Mouse (Mus musculus) limb, embryonic 12.5 days (tissue): ENCODE measurements around the gene Sh2d7. TPM values are rescaled to one million over a fixed set of nuclear protein-coding genes. Genes with fewer than 3 reads are reported as not detected.
"Not testable (repeated sequence)": the region's sequence is repeated elsewhere in the genome, so short reads cannot be mapped to it uniquely, and the experiment has no call there.

Experiments
- ATAC-seq: fragments of 200-750 bp; cut with Nextera tagmentation; 2 replicates; pipeline ENCODE4 v1.8.0; 2017; ENCODE audit warnings: low read depth, moderate TSS enrichment; ENCODE audit not compliant: insufficient number of reproducible peaks, insufficient read depth, low FRiP score, low TSS enrichment
- H3K27ac ChIP-seq: fragments of 300-500 bp; sonication (generic); 2 replicates; pipeline ENCODE4 v1.5.1; 2016; ENCODE audit warnings: mild to moderate bottlenecking, moderate library complexity
- H3K27me3 ChIP-seq: fragments of 300-500 bp; sonication (generic); 2 replicates; pipeline ENCODE4 v1.6.1; 2016; ENCODE audit warnings: mild to moderate bottlenecking, moderate library complexity
- H3K36me3 ChIP-seq: fragments of 300-500 bp; sonication (generic); 2 replicates; pipeline ENCODE4 v1.6.1; 2016; ENCODE audit warnings: mild to moderate bottlenecking, moderate library complexity
- H3K4me1 ChIP-seq: fragments of 300-500 bp; sonication (generic); replicated peaks from 2 replicates; pipeline ENCODE4 v1.6.1; 2016
- H3K4me2 ChIP-seq: fragments of 300-500 bp; sonication (generic); 2 replicates; pipeline ENCODE4 v1.6.1; 2016; ENCODE audit warnings: mild to moderate bottlenecking, moderate library complexity
- H3K4me3 ChIP-seq: fragments of 300-500 bp; sonication (generic); replicated peaks from 2 replicates; pipeline ENCODE4 v1.5.1; 2016; ENCODE audit warnings: mild to moderate bottlenecking
- H3K9ac ChIP-seq: fragments of 300-500 bp; sonication (generic); replicated peaks from 2 replicates; pipeline ENCODE4 v1.6.1; 2016; ENCODE audit warnings: mild to moderate bottlenecking, moderate library complexity
- H3K9me3 ChIP-seq: fragments of 300-500 bp; sonication (generic); 2 replicates; pipeline ENCODE4 v1.6.1; 2016; ENCODE audit warnings: mild to moderate bottlenecking, moderate library complexity
- WGBS: fragments of 180-500 bp; shearing (Covaris S2); methylation state at CpG from one replicate; pipeline ENCODE4 v1.1.7; 2016; 5-methylcytosine and 5-hydroxymethylcytosine counted together
- polyA plus RNA-seq: library from polyadenylated mRNA; unstranded; fragments of >200 nt; fragmentation: Nextera tagmentation; extraction: Ambion mirVana; gene quantifications from 2 replicates; pipeline ENCODE4 v1.2.1, GENCODE M21; 2016

Gene Sh2d7
- polyA plus RNA-seq, 1 experiment from 2014 or later, result not detected

DNA sequence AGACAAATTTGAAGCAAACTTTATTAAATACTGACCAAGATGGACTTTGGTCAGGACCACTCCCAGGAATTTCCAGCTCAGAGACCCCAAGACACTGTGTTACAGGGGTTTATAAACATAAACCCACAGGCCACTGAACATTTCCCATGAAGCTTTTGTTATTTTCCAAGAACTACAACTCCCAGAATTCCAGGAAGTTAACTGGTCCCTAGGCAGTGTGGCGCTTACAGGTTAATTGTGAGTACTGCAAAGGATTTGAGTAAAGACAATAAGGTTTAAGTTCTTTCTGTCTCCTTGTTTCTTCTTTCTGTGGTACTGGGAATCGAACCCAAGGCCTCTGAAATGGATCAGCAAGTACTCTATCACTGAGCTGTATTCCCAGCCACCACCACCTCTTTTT, 29.9 kb downstream of the Sh2d7 start:
- no peaks in the 10 kb centered on the region for H3K4me1 ChIP-seq
- H3K36me3 ChIP-seq, result no peaks in the 10 kb centered on the region
- no peak overlapping the region for H3K4me2 ChIP-seq
- H3K9me3 ChIP-seq, result no peaks in the 10 kb centered on the region
- H3K27me3 ChIP-seq, result no peaks in the 10 kb centered on the region
- no peak for ATAC-seq
- H3K9ac ChIP-seq, result no peak overlapping the region
- H3K27ac ChIP-seq, result no peak overlapping the region
- H3K4me3 ChIP-seq, result no peak overlapping the region
- 38% methylated on average over 2 of the region's 2 CpGs for WGBS

DNA sequence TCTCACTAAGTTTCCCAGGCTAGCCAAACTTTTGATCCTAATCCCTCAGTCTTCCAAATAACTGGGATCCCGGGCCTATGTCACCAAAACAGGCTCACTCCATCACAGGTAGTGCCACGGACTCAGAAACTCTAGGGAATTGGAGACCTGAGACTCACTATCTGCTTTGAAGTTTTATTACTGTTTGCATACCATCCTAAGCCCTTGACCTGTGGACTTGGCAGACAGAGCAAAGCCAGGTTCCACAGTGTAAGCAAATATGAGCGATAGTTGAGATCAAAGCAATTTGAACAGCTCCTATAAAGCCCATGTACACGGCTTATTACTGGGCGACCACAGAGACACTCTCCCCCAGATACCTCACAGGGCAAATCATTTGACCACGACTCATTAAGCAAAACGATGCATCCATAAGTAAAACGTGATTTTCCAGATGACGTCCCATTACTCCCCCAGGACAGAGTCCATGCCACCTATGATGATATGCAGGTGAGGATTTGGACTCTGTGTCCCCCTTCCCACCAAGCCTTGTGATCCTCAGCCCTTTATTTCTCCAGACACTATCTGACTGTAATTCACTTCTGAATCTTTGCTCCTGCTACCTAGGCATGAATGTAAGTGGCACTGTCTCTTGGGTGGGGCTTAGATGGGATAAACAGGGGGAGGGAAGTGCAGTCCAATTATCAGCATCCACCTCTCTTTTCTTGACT, 32.5 kb downstream of the Sh2d7 start:
- WGBS, result 61% methylated on average over 9 of the region's 9 CpGs
- H3K27me3 ChIP-seq, result no peaks in the 10 kb centered on the region
- H3K27ac ChIP-seq, result no peak overlapping the region
- ATAC-seq, result no peak
- H3K9me3 ChIP-seq, result no peaks in the 10 kb centered on the region
- no peak overlapping the region for H3K9ac ChIP-seq
- no peaks in the 10 kb centered on the region for H3K4me1 ChIP-seq
- H3K36me3 ChIP-seq, result no peaks in the 10 kb centered on the region
- no peak overlapping the region for H3K4me3 ChIP-seq
- no peak overlapping the region for H3K4me2 ChIP-seq

GRCm38 (mm10) chr9:54583712-54584111, 44.9 kb downstream of the Sh2d7 start:
- peaks cover 11% of the 10 kb centered on the region for H3K4me1 ChIP-seq
- ATAC-seq, result no peak
- H3K4me3 ChIP-seq, result no peak overlapping the region
- H3K27me3 ChIP-seq, result no peaks in the 10 kb centered on the region
- peaks cover 4% of the 10 kb centered on the region; the same call in 1 of the 2 replicates for H3K36me3 ChIP-seq
- no peaks in the 10 kb centered on the region for H3K9me3 ChIP-seq
- no peak overlapping the region for H3K9ac ChIP-seq
- H3K27ac ChIP-seq, result no peak overlapping the region
- no peak overlapping the region for H3K4me2 ChIP-seq
- WGBS, result 59% methylated on average over 1 of the region's 1 CpGs

- peaks cover 11% of the 10 kb centered on the region for H3K4me1 ChIP-seq
- H3K4me3 ChIP-seq, H3K9me3 ChIP-seq, H3K9ac ChIP-seq, H3K27me3 ChIP-seq, H3K36me3 ChIP-seq, ATAC-seq, H3K4me2 ChIP-seq, H3K27ac ChIP-seq: not testable (repeated sequence)
- 73% methylated on average over 2 of the region's 2 CpGs for WGBS
These were observed 45.3 kb downstream of the Sh2d7 start for GRCm38 (mm10) chr9:54584127-54584526.

GRCm38 (mm10) chr9:54585839-54586198, 47.0 kb downstream of the Sh2d7 start:
- Histone ChIP-seq H3K4me1 (peaks cover 11% of the 10 kb centered on the region), H3K27ac (no peak overlapping the region), H3K27me3 (no peaks in the 10 kb centered on the region), H3K4me3 (peak overlapping the region; percentile 89), H3K4me2 (peak overlapping the region; percentile 90), H3K9me3 (no peaks in the 10 kb centered on the region), H3K36me3 (peaks cover 16% of the 10 kb centered on the region), H3K9ac (no peak overlapping the region)
- peak; percentile 6; the same call in 1 of the 2 replicates for ATAC-seq
- 29% methylated on average over 5 of the region's 5 CpGs for WGBS

DNA sequence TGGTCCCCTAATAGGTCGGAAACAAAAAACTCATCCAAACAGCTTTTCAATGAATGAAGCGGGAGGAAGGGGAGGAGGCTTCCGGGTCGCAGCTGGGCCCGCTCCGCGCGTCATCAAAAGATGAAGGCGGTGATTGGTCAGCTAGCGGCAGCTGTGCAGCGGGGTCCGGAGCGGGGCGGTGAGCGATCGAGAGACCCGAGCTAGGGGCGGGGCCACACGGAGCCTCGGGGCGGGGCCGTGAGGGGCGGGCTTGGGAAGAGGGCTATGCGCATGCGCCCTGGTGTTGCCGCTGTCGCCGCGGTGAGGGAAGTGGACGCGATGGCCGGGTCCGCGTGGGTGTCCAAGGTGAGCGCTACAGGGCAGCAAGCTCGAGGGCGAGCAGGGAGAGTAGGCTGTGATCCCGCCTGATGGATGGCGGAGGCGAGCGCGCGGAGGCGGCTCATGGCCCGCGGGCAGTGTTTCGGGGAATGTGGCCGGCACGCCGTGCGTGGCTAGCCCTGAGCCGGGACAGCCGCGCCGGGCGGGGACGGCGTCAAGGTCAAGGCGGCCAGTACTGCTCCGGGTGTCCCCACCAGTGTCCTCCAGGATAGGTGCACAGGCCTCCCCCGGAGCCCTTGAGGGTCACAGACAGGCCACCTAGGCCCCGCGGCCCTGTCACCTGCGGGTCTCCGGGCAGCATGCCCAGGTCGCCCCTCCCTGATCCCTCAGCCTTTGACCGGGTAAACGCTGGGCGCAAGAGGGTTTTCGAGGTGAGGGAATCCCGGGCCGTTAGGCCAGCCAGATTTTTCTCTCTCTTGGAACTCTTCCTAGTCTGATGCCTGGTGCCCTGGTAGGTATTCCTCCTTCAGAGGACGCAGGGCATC, 47.6 kb downstream of the Sh2d7 start, which contains the start of gene Idh3a:
TSS of gene Idh3a (plus strand) at position 136 of the 863 bp plus-strand sequence.
- peak within 1 kb of the TSS; percentile 88 for H3K9ac ChIP-seq
- no peaks in the 10 kb centered on the region for H3K9me3 ChIP-seq
- peak within 1 kb of the TSS; percentile 90 for H3K4me2 ChIP-seq
- peaks cover 11% of the 10 kb centered on the region for H3K4me1 ChIP-seq
- peak within 1 kb of the TSS; percentile 89 for H3K4me3 ChIP-seq
- under 1% methylated on average over 73 of the region's 73 CpGs for WGBS
- H3K27me3 ChIP-seq, result no peaks in the 10 kb centered on the region
- H3K36me3 ChIP-seq, result peaks cover 18% of the 10 kb centered on the region
- peak; percentile 98 for ATAC-seq
- no peak within 1 kb of the TSS for H3K27ac ChIP-seq

DNA sequence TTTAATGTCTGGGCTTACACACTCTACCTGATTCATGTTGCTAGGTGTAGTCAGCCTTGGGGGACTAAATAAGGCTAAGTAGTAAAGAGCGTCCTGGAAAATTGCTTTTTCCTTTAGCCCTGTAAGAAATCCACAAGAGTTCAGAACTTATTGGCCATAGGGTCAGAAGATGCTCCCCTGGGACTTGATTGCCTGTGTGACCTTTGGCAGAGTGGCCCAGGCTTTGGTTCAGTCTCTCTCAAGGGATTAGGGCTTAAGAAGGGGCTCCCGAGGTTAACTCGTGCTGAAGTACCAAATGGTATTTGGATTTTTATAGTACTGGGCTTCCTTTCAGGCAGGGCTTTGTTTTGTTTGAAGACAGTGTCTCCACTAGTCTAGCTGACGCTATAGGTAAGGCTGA, 49.1 kb downstream of the Sh2d7 start:
- Histone ChIP-seq H3K27me3 (no peaks in the 10 kb centered on the region), H3K36me3 (peaks cover 33% of the 10 kb centered on the region), H3K4me2 (peak overlapping the region; percentile 90), H3K27ac (no peak overlapping the region), H3K4me1 (peaks cover 11% of the 10 kb centered on the region), H3K9me3 (no peaks in the 10 kb centered on the region), H3K4me3 (no peak overlapping the region), H3K9ac (no peak overlapping the region)
- no peak for ATAC-seq
- WGBS, result 52% methylated on average over 4 of the region's 4 CpGs

DNA sequence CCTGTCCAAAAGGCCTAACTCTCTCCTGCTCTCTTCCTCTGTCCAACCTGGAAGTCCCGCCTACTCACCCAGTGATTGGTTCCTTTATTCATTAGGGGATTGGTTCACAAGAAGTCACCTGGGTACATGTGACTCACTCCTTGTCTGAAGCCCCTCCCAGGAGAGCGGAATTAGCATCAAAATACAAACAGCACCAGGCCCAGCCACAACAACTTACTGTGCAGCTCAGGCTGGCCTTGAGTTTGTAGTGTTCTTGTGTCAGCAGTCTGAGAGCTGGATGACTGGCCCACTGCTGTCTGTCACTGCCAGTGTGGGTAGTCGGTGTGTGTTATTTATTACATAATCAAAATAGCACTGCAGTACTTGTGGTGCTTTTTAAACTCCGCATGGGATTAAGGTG, 54.9 kb downstream of the Sh2d7 start:
- H3K9me3 ChIP-seq, H3K27me3 ChIP-seq, ATAC-seq, H3K4me1 ChIP-seq, H3K9ac ChIP-seq, H3K27ac ChIP-seq, H3K4me2 ChIP-seq, H3K4me3 ChIP-seq: not testable (repeated sequence)
- 77% methylated on average over 4 of the region's 4 CpGs for WGBS
- peaks cover 83% of the 10 kb centered on the region for H3K36me3 ChIP-seq

Other genes with a start within 250 kb of the Sh2d7 start
- 5.4 and 7.1 TPM in 2 replicates for gene Dmxl2, start 37.4 kb upstream of the Sh2d7 start, polyA plus RNA-seq
- gene Cib2, start 21.2 kb downstream of the Sh2d7 start, polyA plus RNA-seq, result 22.3 and 23.0 TPM in 2 replicates
- gene Idh3a, start 47.4 kb downstream of the Sh2d7 start, polyA plus RNA-seq, result 98.0 and 104 TPM in 2 replicates
- 0.12 and 0.20 TPM in 2 replicates for gene Acsbg1, start 122.9 kb downstream of the Sh2d7 start, polyA plus RNA-seq
- gene Dnaja4, start 159.9 kb downstream of the Sh2d7 start, polyA plus RNA-seq, result 5.6 and 6.9 TPM in 2 replicates
- 155 and 166 TPM in 2 replicates for gene Wdr61, start 195.5 kb downstream of the Sh2d7 start, polyA plus RNA-seq
- 302 and 358 TPM in 2 replicates for gene Crabp1, start 225.8 kb downstream of the Sh2d7 start, polyA plus RNA-seq